Mouse (Mus musculus): ENCODE data around the gene Arhgap45. TPM values are rescaled to one million over a fixed set of nuclear protein-coding genes. Genes with fewer than 3 reads are reported as not detected.
"Not testable (repeated sequence)": the region's sequence is repeated elsewhere in the genome, so short reads cannot be mapped to it uniquely, and the experiment has no call there.

The Arhgap45 gene
- polyA plus RNA-seq, 1 experiment from 2014 or later, result 3.6 TPM

DNA sequence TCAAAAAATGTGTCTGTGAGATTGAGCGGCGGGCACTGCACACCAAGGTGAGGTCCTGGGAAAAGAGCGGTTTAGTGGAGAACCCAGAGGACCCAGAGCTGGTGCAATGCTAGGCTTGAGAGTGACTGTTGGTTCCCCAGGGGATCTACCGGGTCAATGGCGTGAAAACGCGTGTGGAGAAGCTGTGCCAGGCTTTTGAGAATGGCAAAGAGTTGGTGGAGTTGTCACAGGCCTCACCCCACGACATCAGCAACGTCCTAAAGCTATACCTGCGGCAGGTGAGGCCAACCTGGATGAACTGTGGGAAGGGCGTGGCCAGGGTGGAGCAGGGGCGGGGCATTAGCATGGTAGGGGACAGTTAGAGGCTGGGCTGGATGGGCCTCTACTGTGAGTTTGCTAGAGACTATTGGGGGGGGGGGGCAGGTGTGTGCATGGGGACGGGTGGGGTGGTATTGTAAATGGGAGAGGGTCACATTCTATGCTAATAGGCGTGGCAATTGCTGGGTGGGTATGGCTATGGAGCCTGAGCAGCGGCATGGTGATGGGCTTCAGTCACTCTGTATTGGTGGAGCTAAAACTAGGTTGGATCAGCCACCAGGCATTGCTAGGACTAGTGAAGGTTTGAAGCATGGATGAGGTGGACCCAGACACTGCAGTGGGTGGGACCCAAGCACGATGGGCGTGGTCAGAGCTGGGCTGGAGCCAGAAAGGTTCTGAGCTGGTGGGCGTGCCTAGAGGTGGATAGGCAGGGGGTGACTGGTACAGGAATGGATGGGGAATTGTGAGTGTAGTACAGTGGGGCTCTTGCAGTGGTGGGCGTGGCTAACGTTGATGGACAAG, 11.4 kb downstream of the Arhgap45 start:
- H3K27me3 ChIP-seq, result peaks cover 3% of the 10 kb centered on the region; the same call in 1 of the 2 replicates
- H3K4me3 ChIP-seq (replicated peaks), result no peak overlapping the region
- 76% methylated on average over 20 of the region's 20 CpGs for WGBS
- no peaks in the 10 kb centered on the region for H3K4me1 ChIP-seq
- no peaks in the 10 kb centered on the region for H3K9me3 ChIP-seq
- H3K27ac ChIP-seq, result no peak overlapping the region
- no peak overlapping the region for H3K9ac ChIP-seq
- no peak for ATAC-seq (ENCODE audit: low FRiP score)
- no peak overlapping the region for H3K4me2 ChIP-seq
- H3K36me3 ChIP-seq (replicated peaks), result no peaks in the 10 kb centered on the region

DNA sequence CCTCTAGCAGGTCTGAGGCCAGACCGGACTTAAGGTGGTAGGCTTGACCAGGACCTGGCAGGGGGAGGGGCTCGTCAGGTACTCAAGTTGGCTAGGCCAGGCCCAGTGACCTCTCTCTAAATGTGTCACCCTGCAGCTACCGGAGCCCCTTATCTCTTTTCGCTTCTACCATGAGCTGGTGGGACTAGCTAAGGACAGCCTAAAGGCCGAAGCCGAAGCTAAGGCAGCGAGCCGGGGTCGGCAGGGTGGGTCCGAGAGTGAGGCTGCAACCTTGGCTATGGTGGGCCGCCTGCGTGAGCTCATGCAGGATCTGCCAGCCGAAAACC, 12.0 kb downstream of the Arhgap45 start:
- no peak overlapping the region for H3K9ac ChIP-seq
- H3K27ac ChIP-seq, result no peak overlapping the region
- 92% methylated on average over 13 of the region's 13 CpGs for WGBS
- no peak for ATAC-seq (ENCODE audit: low FRiP score)
- no peak overlapping the region for H3K4me2 ChIP-seq
- no peaks in the 10 kb centered on the region for H3K36me3 ChIP-seq (replicated peaks)
- no peaks in the 10 kb centered on the region for H3K9me3 ChIP-seq
- peaks cover 3% of the 10 kb centered on the region; the same call in 1 of the 2 replicates for H3K27me3 ChIP-seq
- H3K4me3 ChIP-seq (replicated peaks), result no peak overlapping the region
- H3K4me1 ChIP-seq, result no peaks in the 10 kb centered on the region

DNA sequence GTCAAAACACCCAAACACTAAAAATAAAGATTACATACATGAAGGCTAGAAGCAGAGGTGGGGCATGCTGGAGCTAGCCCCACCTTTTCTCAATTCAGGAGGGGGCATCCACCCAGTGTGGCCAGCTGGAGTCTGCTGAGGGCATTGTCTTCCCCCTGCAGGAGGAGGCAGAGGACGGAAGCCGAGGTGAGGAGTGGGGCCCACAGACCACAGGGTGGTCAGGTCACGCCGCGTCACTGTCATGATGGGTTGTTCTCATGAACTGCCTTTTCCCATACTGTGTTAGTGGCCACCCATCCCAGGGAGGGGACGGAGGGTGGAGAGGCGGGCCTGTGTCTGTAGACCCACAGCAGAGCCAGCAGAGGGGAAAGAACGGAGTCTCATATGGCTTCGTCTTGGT, 13.7 kb downstream of the Arhgap45 start:
- no peak for ATAC-seq (ENCODE audit: low FRiP score)
- 91% methylated on average over 9 of the region's 9 CpGs for WGBS
- no peak overlapping the region for H3K4me3 ChIP-seq (replicated peaks)

DNA sequence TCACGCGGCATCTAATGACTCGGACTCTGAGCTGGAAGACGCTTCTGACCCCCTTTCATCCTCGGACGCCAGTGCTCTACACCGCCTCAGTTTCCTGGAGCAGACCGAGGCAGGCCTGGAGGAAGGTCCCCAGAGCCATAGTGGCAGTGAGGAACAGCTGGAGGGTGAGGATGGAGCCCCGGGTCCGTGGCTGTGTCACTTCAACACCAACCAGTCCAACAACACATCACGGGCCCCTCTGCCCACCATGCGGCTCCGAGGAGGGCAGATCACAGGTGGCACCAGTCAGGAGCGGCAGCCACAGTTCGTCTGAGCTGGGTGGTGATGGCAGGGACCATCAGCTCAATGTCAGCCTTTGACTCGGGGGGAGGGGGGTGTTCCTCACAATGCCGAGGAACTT, 14.3 kb downstream of the Arhgap45 start:
- no peak overlapping the region for H3K4me3 ChIP-seq (replicated peaks)
- H3K4me2 ChIP-seq, result no peak overlapping the region
- peaks cover 3% of the 10 kb centered on the region; the same call in 1 of the 2 replicates for H3K27me3 ChIP-seq
- no peaks in the 10 kb centered on the region for H3K9me3 ChIP-seq
- ATAC-seq (ENCODE audit: low FRiP score), result no peak
- 90% methylated on average over 17 of the region's 17 CpGs for WGBS
- peaks cover 14% of the 10 kb centered on the region for H3K36me3 ChIP-seq (replicated peaks)
- no peaks in the 10 kb centered on the region; the same call in 1 of the 2 replicates for H3K4me1 ChIP-seq
- H3K9ac ChIP-seq, result 0 out of 2 replicates have a peak overlapping the region, but pooled peaks have one; percentile 21
- H3K27ac ChIP-seq, result no peak overlapping the region

More for the DNA sequence above, 13.7 kb downstream of the Arhgap45 start:
- Histone ChIP-seq H3K27ac (no peak overlapping the region), H3K4me1 (no peaks in the 10 kb centered on the region; the same call in 1 of the 2 replicates), H3K27me3 (peaks cover 3% of the 10 kb centered on the region; the same call in 1 of the 2 replicates), H3K4me2 (no peak overlapping the region), H3K9ac (no peak overlapping the region), H3K9me3 (no peaks in the 10 kb centered on the region), H3K36me3 (replicated peaks) (peaks cover 9% of the 10 kb centered on the region)

DNA sequence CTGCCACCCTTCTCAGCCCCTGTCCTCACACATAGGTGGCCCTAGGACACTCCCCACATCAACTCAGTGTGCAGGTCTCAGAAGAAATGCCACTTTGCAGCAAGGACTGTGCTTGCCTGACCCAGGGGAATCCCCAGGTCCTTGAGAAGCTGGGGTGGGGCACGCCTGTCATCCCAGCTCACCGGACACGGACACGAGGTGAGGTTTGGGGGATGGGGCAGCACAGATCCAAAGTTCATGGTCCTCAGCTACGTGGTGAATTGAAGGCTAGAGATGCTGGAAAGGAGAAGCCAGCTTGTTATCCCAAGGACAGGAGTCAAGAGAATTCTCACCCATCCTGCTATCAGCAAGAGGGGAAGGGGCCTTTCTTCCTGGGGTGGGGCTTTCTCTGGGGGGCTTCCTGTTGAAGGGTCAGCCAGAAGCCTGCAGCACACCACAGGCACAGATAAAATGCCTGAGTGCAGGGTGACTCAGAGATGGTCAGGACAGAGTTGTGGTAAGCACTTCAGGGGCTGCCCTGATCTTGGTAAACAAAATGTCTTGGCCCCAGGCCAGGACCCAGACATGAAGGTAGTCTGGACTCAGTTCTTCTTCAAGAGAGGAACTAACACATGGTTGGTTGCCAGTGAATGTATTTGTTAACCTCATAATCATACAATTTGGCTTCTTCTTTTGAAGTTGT, 16.5 kb downstream of the Arhgap45 start:
- 69% methylated on average over 5 of the region's 5 CpGs for WGBS
- H3K36me3 ChIP-seq (replicated peaks), result peaks cover 36% of the 10 kb centered on the region

DNA sequence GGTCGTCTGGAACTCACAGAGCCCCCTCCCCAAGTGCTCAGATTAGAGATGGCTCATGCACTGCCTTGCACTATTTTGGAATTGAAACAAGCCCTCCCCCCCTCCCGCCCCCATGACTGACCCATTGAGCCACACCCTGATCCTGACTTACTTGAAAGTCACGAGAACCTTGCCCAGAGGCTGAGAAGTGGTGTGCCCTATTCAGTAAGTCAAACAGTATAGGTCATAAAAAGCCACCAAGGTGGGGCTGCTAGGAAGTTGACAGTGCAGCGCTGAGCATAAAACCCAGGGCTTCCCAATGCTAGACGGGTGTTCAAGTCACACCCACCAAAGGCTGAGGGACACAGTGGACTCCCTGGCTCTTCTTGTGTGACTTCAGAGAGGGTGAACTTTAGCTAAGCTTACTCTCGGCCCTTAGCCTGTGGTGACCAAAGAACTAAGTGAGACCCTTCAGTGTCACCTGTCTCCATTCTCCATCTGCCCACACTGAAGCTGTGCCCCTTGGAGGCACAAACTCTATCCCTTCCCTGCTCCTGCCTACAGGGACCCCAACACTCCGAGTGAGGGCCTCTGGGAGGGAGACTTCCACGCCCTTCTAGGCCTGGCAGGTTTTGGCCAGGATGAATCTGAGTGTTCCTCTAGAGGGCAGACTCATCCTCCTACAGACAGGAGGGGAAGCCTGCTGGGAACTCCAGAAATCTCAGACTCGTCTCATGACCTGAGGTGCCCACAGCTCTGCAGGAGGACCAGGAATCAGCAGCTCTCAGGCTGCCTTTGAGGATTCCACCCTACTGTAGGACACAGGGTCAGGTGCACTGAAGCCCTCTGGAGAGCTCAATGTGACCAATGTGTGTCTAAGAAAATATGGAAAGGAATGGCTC, 17.3 kb downstream of the Arhgap45 start:
- peaks cover 10% of the 10 kb centered on the region for H3K4me1 ChIP-seq
- ATAC-seq (ENCODE audit: low FRiP score), result 0 out of 2 replicates have a peak, but pooled peaks have one; percentile 33
- no peaks in the 10 kb centered on the region for H3K27me3 ChIP-seq
- H3K4me3 ChIP-seq (replicated peaks), result no peak overlapping the region
- no peak overlapping the region for H3K4me2 ChIP-seq
- H3K27ac ChIP-seq, result no peak overlapping the region
- H3K9me3 ChIP-seq, result no peaks in the 10 kb centered on the region
- H3K36me3 ChIP-seq (replicated peaks), result peaks cover 41% of the 10 kb centered on the region
- WGBS, result 47% methylated on average over 9 of the region's 9 CpGs
- H3K9ac ChIP-seq, result no peak overlapping the region

More for the DNA sequence above, 16.5 kb downstream of the Arhgap45 start:
- no peak for ATAC-seq (ENCODE audit: low FRiP score)
- Histone ChIP-seq H3K27ac (no peak overlapping the region), H3K4me3 (replicated peaks) (no peak overlapping the region), H3K9ac (no peak overlapping the region), H3K9me3 (no peaks in the 10 kb centered on the region), H3K4me2 (no peak overlapping the region), H3K4me1 (peaks cover 2% of the 10 kb centered on the region; the same call in 1 of the 2 replicates), H3K27me3 (no peaks in the 10 kb centered on the region)

DNA sequence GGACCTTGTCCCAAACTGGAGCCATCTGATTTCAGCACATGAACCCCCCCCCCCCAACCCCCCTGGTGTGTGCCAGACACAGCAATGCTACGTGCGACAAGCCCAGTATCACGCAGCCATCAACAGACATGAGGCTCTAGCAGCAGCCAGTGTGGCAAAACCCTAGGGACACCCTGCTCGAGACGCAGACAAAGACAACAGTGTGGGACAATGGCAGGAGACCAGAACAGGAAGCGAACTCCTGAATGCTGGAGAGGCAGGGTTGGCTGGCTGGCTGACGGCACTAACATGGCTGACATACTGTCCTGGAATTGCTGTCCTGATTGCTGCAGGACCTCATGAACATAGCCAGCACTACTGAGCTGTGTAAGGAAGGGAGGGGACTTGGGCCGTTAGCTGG, 18.7 kb downstream of the Arhgap45 start:
- WGBS, result 87% methylated on average over 8 of the region's 8 CpGs
- Histone ChIP-seq H3K9me3 (no peaks in the 10 kb centered on the region), H3K4me1 (peaks cover 13% of the 10 kb centered on the region), H3K9ac (no peak overlapping the region), H3K27ac (no peak overlapping the region), H3K27me3 (no peaks in the 10 kb centered on the region), H3K36me3 (replicated peaks) (peaks cover 41% of the 10 kb centered on the region), H3K4me2 (no peak overlapping the region), H3K4me3 (replicated peaks) (no peak overlapping the region)
- no peak for ATAC-seq (ENCODE audit: low FRiP score)

DNA sequence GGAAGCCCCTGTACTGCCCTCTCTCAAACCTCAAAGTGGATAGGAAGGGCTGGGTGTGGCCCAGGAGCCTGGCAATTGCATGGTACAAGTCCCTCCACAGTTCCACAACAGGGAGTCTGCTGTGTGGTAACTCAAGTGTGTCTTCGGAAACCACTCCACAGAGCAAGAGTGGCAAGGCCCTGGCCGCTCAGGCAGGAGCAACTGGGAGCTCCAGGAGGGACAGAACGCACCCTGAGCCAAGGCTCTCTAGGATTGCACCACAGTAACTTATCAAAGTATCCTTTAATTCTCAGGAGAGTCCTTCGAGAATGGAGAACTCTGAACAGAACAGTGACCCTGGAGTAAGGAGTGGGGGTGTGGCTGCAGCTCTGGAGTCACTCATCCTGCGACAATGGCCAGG, 19.2 kb downstream of the Arhgap45 start:
- no peak overlapping the region for H3K27ac ChIP-seq
- no peak overlapping the region for H3K4me3 ChIP-seq (replicated peaks)
- H3K9ac ChIP-seq, result no peak overlapping the region
- no peak for ATAC-seq (ENCODE audit: low FRiP score)
- H3K27me3 ChIP-seq, result no peaks in the 10 kb centered on the region
- peaks cover 13% of the 10 kb centered on the region for H3K4me1 ChIP-seq
- 90% methylated on average over 5 of the region's 5 CpGs for WGBS
- H3K36me3 ChIP-seq (replicated peaks), result peaks cover 41% of the 10 kb centered on the region
- no peak overlapping the region for H3K4me2 ChIP-seq
- H3K9me3 ChIP-seq, result no peaks in the 10 kb centered on the region

DNA sequence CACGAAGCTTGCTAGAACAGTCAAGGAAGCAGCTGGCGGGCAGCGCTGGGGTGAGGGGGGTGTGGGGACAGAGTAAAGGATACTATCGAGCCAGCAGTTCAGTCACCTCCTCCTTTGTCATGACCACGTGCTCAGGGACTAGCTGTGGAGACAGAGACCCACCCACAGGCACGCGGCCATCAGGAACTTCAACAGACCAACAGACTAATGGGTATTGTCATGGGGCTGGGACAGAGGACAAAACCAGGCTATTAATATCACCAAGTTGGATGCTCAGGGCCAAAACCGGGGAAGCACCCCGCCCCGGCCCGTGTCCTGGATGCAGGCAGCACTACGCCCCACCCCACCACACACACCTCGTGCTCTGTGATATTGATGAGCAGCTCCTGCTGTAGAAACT, 20.4 kb downstream of the Arhgap45 start:
- Histone ChIP-seq H3K27me3 (no peaks in the 10 kb centered on the region), H3K9ac (no peak overlapping the region), H3K4me1 (peaks cover 13% of the 10 kb centered on the region), H3K27ac (0 out of 2 replicates have a peak overlapping the region, but pooled peaks have one; percentile 42), H3K4me3 (replicated peaks) (no peak overlapping the region), H3K9me3 (no peaks in the 10 kb centered on the region), H3K4me2 (no peak overlapping the region), H3K36me3 (replicated peaks) (peaks cover 41% of the 10 kb centered on the region)
- 89% methylated on average over 13 of the region's 13 CpGs for WGBS
- no peak for ATAC-seq (ENCODE audit: low FRiP score)

DNA sequence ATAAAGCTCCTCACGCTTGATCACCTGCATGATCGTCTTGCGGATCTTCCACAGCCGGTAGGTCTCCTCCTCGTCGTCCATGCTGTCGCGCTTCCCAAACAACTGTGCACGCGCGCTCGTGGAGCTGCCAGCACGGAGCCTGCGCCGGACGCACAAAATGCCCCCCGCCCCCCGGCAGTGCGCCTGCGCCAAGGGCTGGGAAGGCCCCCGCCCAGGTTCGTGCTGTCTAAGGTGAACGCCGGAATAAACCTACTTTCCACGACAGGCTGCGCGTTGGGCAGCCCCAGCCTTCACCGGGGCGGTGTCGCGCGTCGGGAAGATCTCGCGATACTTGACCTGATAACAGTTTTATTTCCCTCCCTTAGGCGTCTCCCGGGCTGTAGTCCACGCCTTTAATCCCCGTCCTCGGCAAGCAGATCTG, 23.1 kb downstream of the Arhgap45 start, which contains the start of gene Polr2e:
Gene Polr2e (minus strand): TSS at position 237 of the 421 bp plus-strand sequence.
- no peaks in the 10 kb centered on the region for H3K27me3 ChIP-seq
- peak within 1 kb of the TSS; percentile 82 for H3K9ac ChIP-seq
- H3K4me3 ChIP-seq (replicated peaks), result peak within 1 kb of the TSS; percentile 84
- H3K36me3 ChIP-seq (replicated peaks), result peaks cover 38% of the 10 kb centered on the region
- H3K9me3 ChIP-seq, result no peaks in the 10 kb centered on the region
- H3K4me2 ChIP-seq, result peak within 1 kb of the TSS; percentile 79
- H3K4me1 ChIP-seq, result peaks cover 17% of the 10 kb centered on the region
- peak within 1 kb of the TSS; percentile 63; the same call in 1 of the 2 replicates for H3K27ac ChIP-seq
- ATAC-seq (ENCODE audit: low FRiP score), result peak; percentile 98
- WGBS, result under 1% methylated on average over 40 of the region's 40 CpGs

DNA sequence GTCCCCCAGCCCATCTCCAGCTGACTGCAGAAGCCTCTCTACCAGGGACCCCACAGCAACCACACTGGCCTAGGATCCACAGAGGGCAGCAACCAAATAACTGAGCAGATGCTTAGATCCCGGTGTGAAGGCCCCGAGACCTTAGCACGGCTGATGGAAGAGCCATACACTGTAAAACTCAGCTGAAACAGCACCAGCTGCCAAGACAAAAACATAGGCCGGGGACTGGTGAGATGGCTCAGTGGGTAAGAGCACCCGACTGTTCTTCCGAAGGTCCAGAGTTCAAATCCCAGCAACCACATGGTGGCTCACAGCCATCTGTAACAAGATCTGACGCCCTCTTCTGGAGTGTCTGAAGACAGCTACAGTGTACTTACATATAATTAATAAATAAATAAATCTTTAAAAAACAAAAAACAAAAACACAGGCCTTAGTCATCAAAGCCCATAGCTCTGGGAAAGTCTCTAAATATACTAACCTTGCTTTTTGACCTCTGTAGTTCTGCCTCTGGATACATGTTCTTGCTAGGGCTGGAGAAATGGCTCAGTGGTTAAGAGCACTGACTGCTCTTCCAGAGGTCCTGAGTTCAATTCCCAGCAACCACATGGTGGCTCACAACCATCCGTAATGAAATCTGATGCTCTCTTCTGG, 25.1 kb downstream of the Arhgap45 start:
- peaks cover 19% of the 10 kb centered on the region for H3K36me3 ChIP-seq (replicated peaks)
- H3K9ac ChIP-seq; H3K27me3 ChIP-seq; H3K4me3 ChIP-seq (replicated peaks); H3K27ac ChIP-seq; H3K4me2 ChIP-seq; ATAC-seq (ENCODE audit: low FRiP score); H3K9me3 ChIP-seq: not testable (repeated sequence)
- WGBS, result 89% methylated on average over 8 of the region's 8 CpGs
- peaks cover 18% of the 10 kb centered on the region for H3K4me1 ChIP-seq
